Mouse (Mus musculus): ENCODE data around the gene Hes2. TPM values are rescaled to one million over a fixed set of nuclear protein-coding genes. Genes with fewer than 3 reads are reported as not detected.

Hes2 gene
- polyA plus RNA-seq, 1 experiment from 2014 or later = not detected

DNA sequence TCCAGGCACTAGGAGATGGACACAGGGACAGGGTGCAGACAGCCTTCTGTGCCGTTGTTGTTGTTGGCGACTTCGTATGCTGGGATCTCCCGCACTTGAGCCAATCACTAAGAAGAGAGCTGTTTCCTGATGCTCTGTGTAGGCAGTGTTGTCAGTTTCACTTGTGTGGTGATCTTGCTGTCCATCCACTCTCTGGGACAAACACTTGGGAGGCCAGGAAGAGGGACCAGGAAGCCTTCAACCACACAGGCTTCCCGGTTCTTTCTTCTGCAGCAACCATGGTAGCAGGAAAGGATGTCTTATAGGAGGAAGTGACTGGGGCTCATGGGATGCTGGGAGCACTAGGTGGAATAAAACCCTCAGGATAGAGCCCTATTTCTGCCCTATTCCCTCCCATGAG, 32.0 kb downstream of the Hes2 start:
- DNase-seq (no peak), ATAC-seq (no peak)
- 39% methylated on average over 5 of the region's 5 CpGs for WGBS (ENCODE audit: insufficient replicate concordance)
- Histone ChIP-seq H3K4me3 (ENCODE audit: low read depth, low read length) (no peak overlapping the region), H3K4me1 (ENCODE audit: insufficient read depth) (peaks cover 19% of the 10 kb centered on the region), H3K27ac (ENCODE audit: low read depth) (no peak overlapping the region), H3K27me3 (ENCODE audit: insufficient read depth, low read length) (no peaks in the 10 kb centered on the region), H3K9ac (replicated peaks) (no peak overlapping the region), H3K4me2 (ENCODE audit: low read depth, low read length) (0 out of 2 replicates have a peak overlapping the region, but pooled peaks have one; percentile 4), H3K36me3 (replicated peaks; ENCODE audit: insufficient read depth, low read length) (no peaks in the 10 kb centered on the region), H3K9me3 (ENCODE audit: low read length) (no peaks in the 10 kb centered on the region)
- TF ChIP-seq CTCF (IDR thresholded peaks at IDR 0.05; ENCODE audit: low read depth) = no peak
- TF ChIP-seq EP300 (IDR thresholded peaks at IDR 0.05; ENCODE audit: low read depth) = no peak

DNA sequence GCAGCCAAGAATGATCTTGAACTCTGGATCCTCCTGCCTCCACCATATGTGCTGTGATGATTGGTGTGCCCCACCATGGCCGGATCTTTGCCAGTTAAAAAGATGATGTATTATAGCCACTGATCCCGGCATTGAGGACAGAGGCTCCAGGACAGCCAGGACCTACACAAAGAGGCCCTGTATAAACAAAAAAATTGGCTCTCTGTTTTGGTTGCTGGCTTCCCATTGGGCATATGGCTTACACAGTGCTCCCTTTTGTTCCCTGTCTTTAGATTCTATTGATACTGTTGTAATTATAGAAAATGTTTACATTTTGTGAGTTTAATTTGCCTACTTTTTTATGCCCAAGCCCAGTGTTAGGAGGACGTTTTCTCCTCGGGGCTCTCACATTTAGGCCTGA, 33.9 kb downstream of the Hes2 start:
- Histone ChIP-seq H3K4me1 (ENCODE audit: insufficient read depth) (peaks cover 6% of the 10 kb centered on the region; the same call in 1 of the 2 replicates), H3K27me3 (ENCODE audit: insufficient read depth, low read length) (no peaks in the 10 kb centered on the region), H3K9me3 (ENCODE audit: low read length) (no peaks in the 10 kb centered on the region), H3K9ac (replicated peaks) (no peak overlapping the region), H3K4me2 (ENCODE audit: low read depth, low read length) (no peak overlapping the region), H3K4me3 (ENCODE audit: low read depth, low read length) (no peak overlapping the region), H3K36me3 (replicated peaks; ENCODE audit: insufficient read depth, low read length) (no peaks in the 10 kb centered on the region), H3K27ac (ENCODE audit: low read depth) (no peak overlapping the region)
- ATAC-seq (no peak), DNase-seq (no peak)
- 61% methylated on average over 4 of the region's 4 CpGs for WGBS (ENCODE audit: insufficient replicate concordance)
- no peak for TF ChIP-seq EP300 (IDR thresholded peaks at IDR 0.05; ENCODE audit: low read depth)
- TF ChIP-seq CTCF (IDR thresholded peaks at IDR 0.05; ENCODE audit: low read depth) = no peak

DNA sequence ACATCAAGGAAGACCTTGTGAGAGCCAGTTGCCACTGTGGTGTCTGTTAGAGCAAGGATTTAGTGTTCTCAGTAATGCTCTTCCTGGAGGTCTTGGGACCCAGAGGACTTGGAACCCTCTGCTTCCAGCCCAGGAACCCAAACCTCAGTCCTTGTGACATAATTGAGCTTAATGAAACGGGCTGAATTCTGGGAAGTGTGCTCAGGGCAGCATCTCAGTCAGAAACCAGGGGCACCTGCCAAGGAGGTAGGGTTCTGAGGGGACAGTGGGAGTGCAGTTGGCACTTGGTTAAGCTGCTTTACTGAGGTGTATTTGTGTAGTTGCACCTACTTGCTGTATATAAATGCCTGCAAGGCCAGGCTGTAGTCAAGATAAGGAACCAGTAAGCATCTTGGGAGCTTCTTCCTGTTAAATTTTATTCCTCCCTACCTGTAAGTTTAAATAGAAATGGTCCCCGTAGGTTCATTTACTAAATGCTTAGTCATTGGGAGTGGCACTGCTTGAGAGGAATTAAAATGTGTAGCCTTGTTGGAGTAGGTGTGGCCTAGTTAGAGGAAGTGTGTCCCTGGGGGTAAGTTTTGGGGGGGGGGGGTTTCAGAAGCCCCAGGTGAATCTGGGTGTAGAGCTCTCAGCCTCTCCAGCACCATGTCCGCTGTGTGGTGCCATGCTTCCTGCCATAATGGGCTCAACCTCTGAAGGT, 36.0 kb downstream of the Hes2 start:
- no peak for DNase-seq
- 68% methylated on average over 3 of the region's 3 CpGs for WGBS (ENCODE audit: insufficient replicate concordance)
- ATAC-seq = no peak
- no peaks in the 10 kb centered on the region for H3K27me3 ChIP-seq (ENCODE audit: insufficient read depth, low read length)
- H3K9ac ChIP-seq (replicated peaks) = no peak overlapping the region
- no peaks in the 10 kb centered on the region for H3K36me3 ChIP-seq (replicated peaks; ENCODE audit: insufficient read depth, low read length)
- TF ChIP-seq CTCF (IDR thresholded peaks at IDR 0.05; ENCODE audit: low read depth) (no peak), EP300 (IDR thresholded peaks at IDR 0.05; ENCODE audit: low read depth) (no peak)
- H3K4me1 ChIP-seq (ENCODE audit: insufficient read depth) = peaks cover 3% of the 10 kb centered on the region; the same call in 1 of the 2 replicates
- no peak overlapping the region for H3K4me2 ChIP-seq (ENCODE audit: low read depth, low read length)
- H3K27ac ChIP-seq (ENCODE audit: low read depth) = no peak overlapping the region
- no peak overlapping the region for H3K4me3 ChIP-seq (ENCODE audit: low read depth, low read length)
- no peaks in the 10 kb centered on the region for H3K9me3 ChIP-seq (ENCODE audit: low read length)

DNA sequence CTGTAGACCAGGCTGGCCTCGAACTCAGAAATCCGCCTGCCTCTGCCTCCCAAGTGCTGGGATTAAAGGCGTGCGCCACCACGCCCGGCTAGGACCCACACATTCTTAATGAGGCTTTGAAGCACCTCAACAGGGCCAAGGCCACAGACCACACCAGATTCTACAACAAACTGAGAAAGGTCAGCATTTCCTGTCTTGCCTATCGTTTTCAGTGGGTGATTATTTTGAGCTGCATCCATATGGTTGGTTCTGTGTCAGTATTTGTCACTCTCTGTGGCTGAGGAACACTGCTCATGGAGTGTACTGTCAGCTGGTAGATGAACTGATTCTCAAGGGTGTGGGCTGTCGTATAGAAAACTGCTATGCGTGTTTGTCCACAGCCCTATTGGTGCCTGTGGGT, 37.6 kb downstream of the Hes2 start:
- no peak for TF ChIP-seq CTCF (IDR thresholded peaks at IDR 0.05; ENCODE audit: low read depth)
- no peak for TF ChIP-seq EP300 (IDR thresholded peaks at IDR 0.05; ENCODE audit: low read depth)
- DNase-seq (no peak), ATAC-seq (no peak)
- no peak overlapping the region for H3K4me2 ChIP-seq (ENCODE audit: low read depth, low read length)
- H3K4me3 ChIP-seq (ENCODE audit: low read depth, low read length) = no peak overlapping the region
- no peaks in the 10 kb centered on the region for H3K36me3 ChIP-seq (replicated peaks; ENCODE audit: insufficient read depth, low read length)
- H3K4me1 ChIP-seq (ENCODE audit: insufficient read depth) = peaks cover 12% of the 10 kb centered on the region
- WGBS (ENCODE audit: insufficient replicate concordance) = 71% methylated on average over 9 of the region's 9 CpGs
- H3K27ac ChIP-seq (ENCODE audit: low read depth) = no peak overlapping the region
- no peaks in the 10 kb centered on the region for H3K27me3 ChIP-seq (ENCODE audit: insufficient read depth, low read length)
- no peak overlapping the region for H3K9ac ChIP-seq (replicated peaks)
- H3K9me3 ChIP-seq (ENCODE audit: low read length) = no peaks in the 10 kb centered on the region

DNA sequence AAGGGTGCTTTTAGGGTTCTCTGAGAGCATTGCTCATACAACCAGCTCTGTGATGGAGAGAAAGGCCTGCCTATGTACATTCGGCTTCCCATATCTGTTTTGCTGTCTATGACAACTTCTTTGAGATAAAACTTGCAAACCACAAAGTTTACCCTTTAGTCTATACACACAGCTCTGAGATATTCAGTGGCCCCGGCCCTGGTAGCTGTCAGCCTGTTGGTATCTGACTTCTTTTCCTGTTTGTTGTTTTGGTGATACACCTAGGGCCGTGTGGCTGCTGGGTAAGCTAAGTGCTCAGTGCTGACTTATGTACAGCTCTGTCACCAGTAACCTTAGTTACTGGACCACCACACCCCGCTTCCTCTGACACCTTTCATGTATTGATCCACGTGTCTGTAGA, 38.9 kb downstream of the Hes2 start:
- H3K4me3 ChIP-seq (ENCODE audit: low read depth, low read length) = no peak overlapping the region
- H3K27ac ChIP-seq (ENCODE audit: low read depth) = no peak overlapping the region
- ATAC-seq (no peak), DNase-seq (no peak)
- H3K9me3 ChIP-seq (ENCODE audit: low read length) = no peaks in the 10 kb centered on the region
- H3K36me3 ChIP-seq (replicated peaks; ENCODE audit: insufficient read depth, low read length) = no peaks in the 10 kb centered on the region
- H3K27me3 ChIP-seq (ENCODE audit: insufficient read depth, low read length) = no peaks in the 10 kb centered on the region
- no peak overlapping the region for H3K4me2 ChIP-seq (ENCODE audit: low read depth, low read length)
- WGBS (ENCODE audit: insufficient replicate concordance) = 32% methylated on average over 5 of the region's 5 CpGs
- H3K9ac ChIP-seq (replicated peaks) = no peak overlapping the region
- TF ChIP-seq CTCF (IDR thresholded peaks at IDR 0.05; ENCODE audit: low read depth) (no peak), EP300 (IDR thresholded peaks at IDR 0.05; ENCODE audit: low read depth) (no peak)
- peaks cover 17% of the 10 kb centered on the region for H3K4me1 ChIP-seq (ENCODE audit: insufficient read depth)

DNA sequence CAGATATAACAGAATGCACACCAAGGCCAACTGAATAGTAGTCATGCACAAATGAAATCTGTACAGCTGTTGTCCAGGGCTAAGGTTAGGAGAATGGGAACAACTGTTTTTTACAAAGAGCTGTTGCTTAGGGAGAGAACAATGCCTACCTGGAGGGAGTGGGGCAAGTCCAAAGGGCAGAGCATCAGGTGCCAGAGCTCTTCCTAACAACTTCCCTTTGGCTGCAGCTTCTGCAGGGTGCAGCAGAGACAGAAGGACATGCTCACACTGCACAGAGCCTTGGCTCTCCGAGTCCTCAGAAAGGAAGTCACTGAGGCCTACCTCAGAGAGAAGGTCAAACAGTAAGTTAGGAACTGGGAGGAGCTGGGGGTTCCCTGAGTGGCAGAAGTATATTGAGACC, 41.0 kb downstream of the Hes2 start:
- Histone ChIP-seq H3K9ac (replicated peaks) (no peak overlapping the region), H3K36me3 (replicated peaks; ENCODE audit: insufficient read depth, low read length) (no peaks in the 10 kb centered on the region), H3K9me3 (ENCODE audit: low read length) (no peaks in the 10 kb centered on the region), H3K4me3 (ENCODE audit: low read depth, low read length) (no peak overlapping the region), H3K27ac (ENCODE audit: low read depth) (no peak overlapping the region), H3K27me3 (ENCODE audit: insufficient read depth, low read length) (no peaks in the 10 kb centered on the region), H3K4me1 (ENCODE audit: insufficient read depth) (peaks cover 22% of the 10 kb centered on the region), H3K4me2 (ENCODE audit: low read depth, low read length) (no peak overlapping the region)
- ATAC-seq = no peak
- 20% methylated on average over 1 of the region's 1 CpGs for WGBS (ENCODE audit: insufficient replicate concordance)
- DNase-seq = no peak
- TF ChIP-seq CTCF (IDR thresholded peaks at IDR 0.05; ENCODE audit: low read depth) (no peak), EP300 (IDR thresholded peaks at IDR 0.05; ENCODE audit: low read depth) (no peak)

All from liver, postnatal 0 days (tissue).